Mouse (Mus musculus): ENCODE data around the gene Golga1. TPM values are rescaled to one million over a fixed set of nuclear protein-coding genes. Genes with fewer than 3 reads are reported as not detected.
"Not testable (repeated sequence)": the region's sequence is repeated elsewhere in the genome, so short reads cannot be mapped to it uniquely, and the experiment has no call there.

Golga1 gene
- polyA plus RNA-seq (2015; fragmentation: Nextera tagmentation; extraction: Ambion mirVana) = 25.8 and 27.2 TPM in 2 replicates

- peaks cover 7% of the 10 kb centered on the region for H3K4me1 ChIP-seq (ENCODE audit: insufficient read depth, low read length)
- peak within 1 kb of the TSS; percentile 94 for H3K4me3 ChIP-seq (ENCODE audit: low read length)
- peak within 1 kb of the TSS; percentile 74 for H3K4me2 ChIP-seq (replicated peaks; ENCODE audit: low read depth, low read length)
- H3K9ac ChIP-seq (replicated peaks; ENCODE audit: low read length) = peak within 1 kb of the TSS; percentile 90
- ATAC-seq (ENCODE audit: low FRiP score, low TSS enrichment) = peak; percentile 99
- H3K9me3 ChIP-seq (ENCODE audit: low read length) = no peaks in the 10 kb centered on the region
- under 1% methylated on average over 50 of the region's 50 CpGs for WGBS
- peaks cover 5% of the 10 kb centered on the region; the same call in 1 of the 2 replicates for H3K36me3 ChIP-seq (ENCODE audit: insufficient read depth, low read length)
- no peaks in the 10 kb centered on the region for H3K27me3 ChIP-seq (ENCODE audit: insufficient read depth, low read length)
- H3K27ac ChIP-seq (ENCODE audit: low read length) = peak within 1 kb of the TSS; percentile 92
Measured at GRCm38 (mm10) chr2:39065400-39065987, at the start of gene Golga1. TSS of gene Golga1 (minus strand) at chr2:39065541.

GRCm38 (mm10) chr2:39114093-39114492 lies 48.8 kb upstream of the Golga1 start:
- Histone ChIP-seq H3K4me3 (ENCODE audit: low read length) (no peak overlapping the region), H3K9me3 (ENCODE audit: low read length) (no peaks in the 10 kb centered on the region), H3K4me2 (replicated peaks; ENCODE audit: low read depth, low read length) (no peak overlapping the region), H3K27ac (ENCODE audit: low read length) (no peak overlapping the region), H3K27me3 (ENCODE audit: insufficient read depth, low read length) (no peaks in the 10 kb centered on the region), H3K9ac (replicated peaks; ENCODE audit: low read length) (no peak overlapping the region), H3K4me1 (ENCODE audit: insufficient read depth, low read length) (no peaks in the 10 kb centered on the region), H3K36me3 (ENCODE audit: insufficient read depth, low read length) (peaks cover 23% of the 10 kb centered on the region)
- WGBS = 95% methylated on average over 7 of the region's 7 CpGs
- no peak for ATAC-seq (ENCODE audit: low FRiP score, low TSS enrichment)

- Histone ChIP-seq H3K36me3 (ENCODE audit: insufficient read depth, low read length) (peaks cover 13% of the 10 kb centered on the region; the same call in 1 of the 2 replicates), H3K9ac (replicated peaks; ENCODE audit: low read length) (no peak overlapping the region), H3K9me3 (ENCODE audit: low read length) (no peaks in the 10 kb centered on the region), H3K4me2 (replicated peaks; ENCODE audit: low read depth, low read length) (no peak overlapping the region), H3K4me1 (ENCODE audit: insufficient read depth, low read length) (no peaks in the 10 kb centered on the region), H3K27me3 (ENCODE audit: insufficient read depth, low read length) (no peaks in the 10 kb centered on the region), H3K4me3 (ENCODE audit: low read length) (no peak overlapping the region), H3K27ac (ENCODE audit: low read length) (no peak overlapping the region)
- no peak for ATAC-seq (ENCODE audit: low FRiP score, low TSS enrichment)
Measured at GRCm38 (mm10) chr2:39110514-39110913, 45.2 kb upstream of the Golga1 start.

- H3K9ac ChIP-seq (replicated peaks; ENCODE audit: low read length); H3K4me3 ChIP-seq (ENCODE audit: low read length); H3K27me3 ChIP-seq (ENCODE audit: insufficient read depth, low read length); H3K4me1 ChIP-seq (ENCODE audit: insufficient read depth, low read length); ATAC-seq (ENCODE audit: low FRiP score, low TSS enrichment); H3K27ac ChIP-seq (ENCODE audit: low read length); H3K4me2 ChIP-seq (replicated peaks; ENCODE audit: low read depth, low read length); H3K9me3 ChIP-seq (ENCODE audit: low read length): not testable (repeated sequence)
- peaks cover 13% of the 10 kb centered on the region; the same call in 1 of the 2 replicates for H3K36me3 ChIP-seq (ENCODE audit: insufficient read depth, low read length)
Measured at GRCm38 (mm10) chr2:39109712-39110111, 44.4 kb upstream of the Golga1 start.

GRCm38 (mm10) chr2:39099951-39100350 lies 34.6 kb upstream of the Golga1 start:
- H3K27ac ChIP-seq (ENCODE audit: low read length); ATAC-seq (ENCODE audit: low FRiP score, low TSS enrichment); H3K4me2 ChIP-seq (replicated peaks; ENCODE audit: low read depth, low read length); H3K4me3 ChIP-seq (ENCODE audit: low read length); H3K9me3 ChIP-seq (ENCODE audit: low read length); H3K4me1 ChIP-seq (ENCODE audit: insufficient read depth, low read length); H3K27me3 ChIP-seq (ENCODE audit: insufficient read depth, low read length); H3K9ac ChIP-seq (replicated peaks; ENCODE audit: low read length): not testable (repeated sequence)
- H3K36me3 ChIP-seq (ENCODE audit: insufficient read depth, low read length) = peaks cover 25% of the 10 kb centered on the region
- 88% methylated on average over 1 of the region's 1 CpGs for WGBS

- Histone ChIP-seq H3K36me3 (ENCODE audit: insufficient read depth, low read length) (peaks cover 19% of the 10 kb centered on the region), H3K4me3 (ENCODE audit: low read length) (no peak overlapping the region), H3K4me1 (ENCODE audit: insufficient read depth, low read length) (no peaks in the 10 kb centered on the region), H3K27me3 (ENCODE audit: insufficient read depth, low read length) (no peaks in the 10 kb centered on the region), H3K4me2 (replicated peaks; ENCODE audit: low read depth, low read length) (no peak overlapping the region), H3K9ac (replicated peaks; ENCODE audit: low read length) (no peak overlapping the region), H3K27ac (ENCODE audit: low read length) (no peak overlapping the region), H3K9me3 (ENCODE audit: low read length) (no peaks in the 10 kb centered on the region)
- ATAC-seq (ENCODE audit: low FRiP score, low TSS enrichment) = no peak
Measured at GRCm38 (mm10) chr2:39097993-39098392, 32.7 kb upstream of the Golga1 start.

- 0 out of 2 replicates have a peak, but pooled peaks cover 10% of the 10 kb centered on the region for H3K36me3 ChIP-seq (ENCODE audit: insufficient read depth, low read length)
- no peak overlapping the region for H3K27ac ChIP-seq (ENCODE audit: low read length)
- H3K27me3 ChIP-seq (ENCODE audit: insufficient read depth, low read length) = no peaks in the 10 kb centered on the region
- no peaks in the 10 kb centered on the region for H3K9me3 ChIP-seq (ENCODE audit: low read length)
- ATAC-seq (ENCODE audit: low FRiP score, low TSS enrichment) = no peak
- no peak overlapping the region for H3K4me2 ChIP-seq (replicated peaks; ENCODE audit: low read depth, low read length)
- no peak overlapping the region for H3K4me3 ChIP-seq (ENCODE audit: low read length)
- H3K4me1 ChIP-seq (ENCODE audit: insufficient read depth, low read length) = no peaks in the 10 kb centered on the region
- 77% methylated on average over 1 of the region's 1 CpGs for WGBS
- no peak overlapping the region for H3K9ac ChIP-seq (replicated peaks; ENCODE audit: low read length)
Measured at GRCm38 (mm10) chr2:39091966-39092365, 26.6 kb upstream of the Golga1 start.

- WGBS = 86% methylated on average over 3 of the region's 3 CpGs
- ATAC-seq (ENCODE audit: low FRiP score, low TSS enrichment) = 0 out of 2 replicates have a peak, but pooled peaks have one; percentile 27
- Histone ChIP-seq H3K9ac (replicated peaks; ENCODE audit: low read length) (no peak overlapping the region), H3K27me3 (ENCODE audit: insufficient read depth, low read length) (no peaks in the 10 kb centered on the region), H3K4me2 (replicated peaks; ENCODE audit: low read depth, low read length) (no peak overlapping the region), H3K9me3 (ENCODE audit: low read length) (no peaks in the 10 kb centered on the region), H3K4me3 (ENCODE audit: low read length) (no peak overlapping the region), H3K36me3 (ENCODE audit: insufficient read depth, low read length) (peaks cover 16% of the 10 kb centered on the region; the same call in 1 of the 2 replicates), H3K27ac (ENCODE audit: low read length) (no peak overlapping the region), H3K4me1 (ENCODE audit: insufficient read depth, low read length) (no peaks in the 10 kb centered on the region)
Measured at GRCm38 (mm10) chr2:39082706-39083105, 17.4 kb upstream of the Golga1 start.

- H3K4me3 ChIP-seq (ENCODE audit: low read length) = no peak overlapping the region
- H3K27ac ChIP-seq (ENCODE audit: low read length) = no peak overlapping the region
- no peaks in the 10 kb centered on the region for H3K9me3 ChIP-seq (ENCODE audit: low read length)
- H3K36me3 ChIP-seq (ENCODE audit: insufficient read depth, low read length) = no peaks in the 10 kb centered on the region
- no peak overlapping the region for H3K9ac ChIP-seq (replicated peaks; ENCODE audit: low read length)
- ATAC-seq (ENCODE audit: low FRiP score, low TSS enrichment) = no peak
- H3K4me2 ChIP-seq (replicated peaks; ENCODE audit: low read depth, low read length) = no peak overlapping the region
- H3K27me3 ChIP-seq (ENCODE audit: insufficient read depth, low read length) = no peaks in the 10 kb centered on the region
- peaks cover 2% of the 10 kb centered on the region; the same call in 1 of the 2 replicates for H3K4me1 ChIP-seq (ENCODE audit: insufficient read depth, low read length)
Measured at GRCm38 (mm10) chr2:39070666-39071065, 5.3 kb upstream of the Golga1 start.

- H3K27me3 ChIP-seq (ENCODE audit: insufficient read depth, low read length) = no peaks in the 10 kb centered on the region
- no peak overlapping the region for H3K4me3 ChIP-seq (ENCODE audit: low read length)
- no peaks in the 10 kb centered on the region for H3K36me3 ChIP-seq (ENCODE audit: insufficient read depth, low read length)
- WGBS = 72% methylated on average over 1 of the region's 1 CpGs
- no peak for ATAC-seq (ENCODE audit: low FRiP score, low TSS enrichment)
- H3K4me1 ChIP-seq (ENCODE audit: insufficient read depth, low read length) = peaks cover 7% of the 10 kb centered on the region
- no peak overlapping the region for H3K27ac ChIP-seq (ENCODE audit: low read length)
- H3K9ac ChIP-seq (replicated peaks; ENCODE audit: low read length) = no peak overlapping the region
- H3K9me3 ChIP-seq (ENCODE audit: low read length) = no peaks in the 10 kb centered on the region
- no peak overlapping the region for H3K4me2 ChIP-seq (replicated peaks; ENCODE audit: low read depth, low read length)
Measured at GRCm38 (mm10) chr2:39069096-39069495, 3.8 kb upstream of the Golga1 start.
